9 mouse cellular contexts compared by ENCODE assay signal in the genomic region with DNA sequence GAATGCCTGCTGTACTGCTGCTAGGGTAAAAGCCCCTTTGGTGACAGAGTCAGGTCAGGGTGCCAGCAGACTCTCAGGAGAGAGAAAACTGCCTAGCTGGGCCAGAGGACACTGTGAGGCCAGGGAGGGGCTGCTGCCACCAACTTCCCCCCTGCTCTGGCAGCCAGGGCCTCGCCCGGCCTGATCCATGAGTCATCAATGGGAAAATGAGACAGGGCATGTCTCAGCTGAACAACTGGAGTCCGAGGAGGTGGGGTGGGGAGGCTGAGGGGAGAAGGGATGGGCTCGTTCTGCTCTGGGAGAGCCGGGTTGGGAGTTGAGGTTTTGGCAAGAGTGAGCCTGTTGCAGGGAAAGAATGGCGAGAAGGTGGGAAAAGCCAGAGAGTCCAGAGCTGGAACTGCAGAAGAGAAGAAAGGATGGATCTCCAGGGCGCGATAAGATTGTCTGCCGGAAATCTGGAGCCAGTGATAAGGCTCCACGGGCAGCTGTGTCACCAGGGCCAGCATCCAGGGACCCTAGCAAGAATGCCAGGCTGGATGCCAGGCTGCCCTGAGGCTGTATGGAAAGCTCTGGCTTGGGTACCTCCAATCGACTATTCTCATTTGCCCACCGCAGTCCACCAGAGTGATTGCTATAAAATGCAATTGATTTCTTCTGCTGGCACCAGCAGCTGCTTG. TPM values are rescaled to one million over a fixed set of nuclear protein-coding genes. Genes with fewer than 3 reads are reported as not detected.
A peak's percentile ranks its signal among the peaks of the same experiment; 100 is the strongest.
DNase-seq lines count a peak whose midpoint lies in the region; ATAC-seq and TF ChIP-seq lines count a peak whose summit lies in the region.
"Had no signal": no experiment of that assay in that cellular context is flagged by ENCODE, and none has a peak within 500 bp of the region (broad histone marks: within the 10 kb centered on the region; RNA-seq: fewer than 3 reads in every experiment).

No protein-coding gene starts in this region.

- peak; percentile 51 to 84 for DNase-seq in urinary bladder, adult 18-20 months (ENCODE audit: low spot score in 2 of 2)
- DNase-seq in urinary bladder, adult 2 months (ENCODE audit: low spot score): no peak
- DNase-seq in gastrocnemius, adult 2 months: peak; percentile 82
- DNase-seq in urinary bladder, postnatal 36 days (ENCODE audit: low spot score in 2 of 2): peak; percentile 68 to 82
- DNase-seq in left cerebral cortex, adult 9 months (ENCODE audit: low spot score in 2 of 2): no peak
- no peak for DNase-seq in midbrain, embryonic 10.5 days (ENCODE audit: low spot score)
- DNase-seq in left cerebral cortex, adult 2 months (ENCODE audit: extremely low spot score in 1 of 2, low spot score in 2 of 2): no peak

- WGBS in intestine, embryonic 16.5 days: 48% methylated on average over 12 of the region's 12 CpGs
- WGBS in midbrain, embryonic 10.5 days: 74% methylated on average over 12 of the region's 12 CpGs

- H3K36me3 ChIP-seq in intestine, embryonic 16.5 days (ENCODE audit: control insufficient read depth, insufficient read depth, low read length): peaks cover 8% of the 10 kb centered on the region
- peaks cover 13% of the 10 kb centered on the region for H3K36me3 ChIP-seq in midbrain, embryonic 10.5 days

- intact Hi-C loops in gastrocnemius, adult 2 months (cut with DNase I): no loop called here
- intact Hi-C loops in left cerebral cortex, adult 2 months (cut with DNase I): no loop called here

- H3K4me3 ChIP-seq in gastrocnemius, adult 2 months: peak overlapping the region; percentile 96
- no peak overlapping the region for H3K4me3 ChIP-seq in intestine, embryonic 16.5 days (ENCODE audit: low read length)
- no peak overlapping the region for H3K4me3 ChIP-seq in midbrain, embryonic 10.5 days
- no peak overlapping the region for H3K4me3 ChIP-seq in left cerebral cortex, adult 2 months

- peak; percentile 43 for ATAC-seq in intestine, embryonic 16.5 days

- H3K4me2 ChIP-seq in intestine, embryonic 16.5 days (ENCODE audit: low read depth, low read length): no peak overlapping the region

- H3K4me1 ChIP-seq in intestine, embryonic 16.5 days (ENCODE audit: control insufficient read depth, insufficient read depth, low read length): peaks cover 30% of the 10 kb centered on the region
- H3K4me1 ChIP-seq in midbrain, embryonic 10.5 days: peaks cover 32% of the 10 kb centered on the region

- H3K27me3 ChIP-seq in intestine, embryonic 16.5 days (replicated peaks; ENCODE audit: control insufficient read depth, insufficient read depth, low read length): no peaks in the 10 kb centered on the region
- H3K27me3 ChIP-seq in midbrain, embryonic 10.5 days (ENCODE audit: low read depth, poor library complexity, severe bottlenecking): peaks cover 45% of the 10 kb centered on the region

- H3K27ac ChIP-seq in gastrocnemius, adult 2 months: peak overlapping the region; percentile 97
- H3K27ac ChIP-seq in intestine, embryonic 16.5 days (ENCODE audit: low read length): no peak overlapping the region
- H3K27ac ChIP-seq in midbrain, embryonic 10.5 days (replicated peaks): no peak overlapping the region
- H3K27ac ChIP-seq in left cerebral cortex, adult 2 months: no peak overlapping the region

- no peak for TF ChIP-seq CTCF in gastrocnemius, adult 2 months (IDR thresholded peaks at IDR 0.05)
- TF ChIP-seq CTCF in left cerebral cortex, adult 2 months (IDR thresholded peaks at IDR 0.05): no peak

- H3K9ac ChIP-seq in intestine, embryonic 16.5 days (ENCODE audit: low read depth, low read length): no peak overlapping the region

- H3K9me3 ChIP-seq in intestine, embryonic 16.5 days (ENCODE audit: control insufficient read depth, low read length): no peaks in the 10 kb centered on the region
- H3K9me3 ChIP-seq in midbrain, embryonic 10.5 days (replicated peaks): no peaks in the 10 kb centered on the region

RNA-seq across cellular contexts. Expression of a gene that starts 5.1 kb away (rescaled TPM):
- 124 and 138 TPM in 2 replicates for polyA plus RNA-seq in urinary bladder, adult 2 months (2012; rRNA removed)
- total RNA-seq in gastrocnemius, adult 2 months (2021): 100 to 1,000 TPM in 1 of 2 experiments, 10 to 100 TPM in 1; 78.0 to 140 TPM
- 36.2 and 36.6 TPM in 2 replicates for polyA plus RNA-seq in intestine, embryonic 16.5 days (2015; fragmentation: Nextera tagmentation; extraction: Ambion mirVana)
- polyA plus RNA-seq in midbrain, embryonic 10.5 days (2016; fragmentation: Nextera tagmentation; extraction: Ambion mirVana): 20.4 and 22.8 TPM in 2 replicates
- 10 to 100 TPM; 18.2 to 20.0 TPM for total RNA-seq in left cerebral cortex, adult 2 months (2021)
- total RNA-seq: hematopoietic stem cell, adult 5-6 weeks had no signal

RNA-seq across cellular contexts. Expression of a gene that starts 8.2 kb away (rescaled TPM):
- 1.1 and 1.2 TPM in 2 replicates for polyA plus RNA-seq in urinary bladder, adult 2 months (2012; rRNA removed)
- total RNA-seq in gastrocnemius, adult 2 months (2021): 100 to 1,000 TPM; 184 to 604 TPM
- 6.4 and 8.7 TPM in 2 replicates for polyA plus RNA-seq in intestine, embryonic 16.5 days (2015; fragmentation: Nextera tagmentation; extraction: Ambion mirVana)
- 0.72 and 0.78 TPM in 2 replicates for polyA plus RNA-seq in midbrain, embryonic 10.5 days (2016; fragmentation: Nextera tagmentation; extraction: Ambion mirVana)
- total RNA-seq in left cerebral cortex, adult 2 months (2021): 1 to 10 TPM; 1.6 to 1.7 TPM
- total RNA-seq: hematopoietic stem cell, adult 5-6 weeks had no signal

RNA-seq across cellular contexts. Expression of a gene that starts 47.4 kb away (rescaled TPM):
- polyA plus RNA-seq in urinary bladder, adult 2 months (2012; rRNA removed): 43.4 and 46.3 TPM in 2 replicates
- total RNA-seq in gastrocnemius, adult 2 months (2021): not detected
- polyA plus RNA-seq in intestine, embryonic 16.5 days (2015; fragmentation: Nextera tagmentation; extraction: Ambion mirVana): 260 and 283 TPM in 2 replicates
- polyA plus RNA-seq in midbrain, embryonic 10.5 days (2016; fragmentation: Nextera tagmentation; extraction: Ambion mirVana): 0.15 and 0.59 TPM in 2 replicates
- under 1 TPM; 0.95 to 0.98 TPM for total RNA-seq in left cerebral cortex, adult 2 months (2021)
- total RNA-seq: hematopoietic stem cell, adult 5-6 weeks had no signal

RNA-seq across cellular contexts. Expression of a gene that starts 51.2 kb away (rescaled TPM):
- 3,856 and 5,107 TPM in 2 replicates for polyA plus RNA-seq in urinary bladder, adult 2 months (2012; rRNA removed)
- total RNA-seq in gastrocnemius, adult 2 months (2021): 10 to 100 TPM; 18.9 to 25.0 TPM
- 215 TPM in 2 replicates for polyA plus RNA-seq in intestine, embryonic 16.5 days (2015; fragmentation: Nextera tagmentation; extraction: Ambion mirVana)
- 41.9 and 44.9 TPM in 2 replicates for polyA plus RNA-seq in midbrain, embryonic 10.5 days (2016; fragmentation: Nextera tagmentation; extraction: Ambion mirVana)
- 100 to 1,000 TPM; 208 to 212 TPM for total RNA-seq in left cerebral cortex, adult 2 months (2021)

Comparison
In these comparisons a context has a peak if more than half of its experiments do, and no peak if none do; other contexts are left out.
1. DNase-seq: peak in urinary bladder, adult 18-20 months (2 of 2), gastrocnemius, adult 2 months (single experiment) and urinary bladder, postnatal 36 days (2 of 2); none in urinary bladder, adult 2 months (single experiment), left cerebral cortex, adult 9 months (0 of 2), midbrain, embryonic 10.5 days (single experiment) and left cerebral cortex, adult 2 months (0 of 2).
2. RNA of a gene that starts 47.4 kb away (polyA plus RNA-seq): 260 to 283 TPM in intestine, embryonic 16.5 days and 43.4 to 46.3 TPM in urinary bladder, adult 2 months; 0.15 to 0.59 TPM in midbrain, embryonic 10.5 days; every median in the first group is over 10 times any median in the second.